Mouse (Mus musculus) brain, embryonic 14.5 days (tissue): ENCODE data around the gene Abhd17b.

Experiments used
- CTCF ChIP-seq: fragments of 200-500 bp; IDR thresholded peaks from 2 replicates; pipeline ENCODE4 v1.5.1; 2012; ENCODE audit warnings: inconsistent platforms, mild to moderate bottlenecking, moderate library complexity, borderline replicate concordance; ENCODE audit not compliant: insufficient read depth, insufficient read length; ENCODE audit errors: extremely low read depth
- POLR2A ChIP-seq: fragments of 200-500 bp; IDR thresholded peaks from 2 replicates; pipeline ENCODE4 v1.6.1; 2012; ENCODE audit warnings: mild to moderate bottlenecking, inconsistent platforms, borderline replicate concordance; ENCODE audit not compliant: poor library complexity, insufficient read depth, insufficient read length, severe bottlenecking; ENCODE audit errors: extremely low read depth

DNA sequence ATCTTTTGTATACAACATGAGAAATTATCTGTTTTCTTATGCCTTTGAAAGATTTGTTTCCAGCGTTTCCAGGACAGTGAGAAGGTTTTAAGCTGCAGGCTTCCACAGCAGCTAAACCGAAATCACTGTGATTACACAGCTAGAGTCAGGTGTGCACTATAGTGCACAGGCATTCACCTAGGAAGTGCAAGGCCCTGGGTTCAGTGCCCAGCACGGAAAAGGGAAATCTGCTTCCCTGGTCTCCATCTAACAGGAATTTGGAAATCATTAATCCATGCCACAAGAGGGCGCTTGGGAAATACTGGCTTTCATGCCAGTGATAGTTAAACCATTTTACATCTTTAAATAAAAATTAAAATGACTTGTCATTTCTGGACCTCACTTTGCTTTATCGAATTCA is 81.1 kb downstream of the Abhd17b start:
- TF ChIP-seq CTCF (peak; percentile 49; the same call in 1 of the 2 replicates), POLR2A (no peak)
